Mouse (Mus musculus): ENCODE data around the gene Gm44579. TPM values are rescaled to one million over a fixed set of nuclear protein-coding genes. Genes with fewer than 3 reads are reported as not detected.

Gm44579 gene
- total RNA-seq, 2 experiments from 2014 or later, result not detected

GRCm38 (mm10) chr15:98144861-98145507, 75.8 kb downstream of the Gm44579 start:
- H3K4me3 ChIP-seq, result peak overlapping the region; percentile 88
- DNase-seq, result peak; percentile 75
- intact Hi-C loops (cut with DNase I), result loop anchor here (1.0 kb wide), 1 partner anchor 31 kb away; no protein-coding TSS in a partner anchor
- TF ChIP-seq CTCF (IDR thresholded peaks at IDR 0.05), result no peak
- H3K27ac ChIP-seq, result peak overlapping the region; percentile 99

GRCm38 (mm10) chr15:98142515-98142914, 78.3 kb downstream of the Gm44579 start:
- Histone ChIP-seq H3K4me3 (peak overlapping the region; percentile 9; the same call in 1 of the 2 replicates), H3K27ac (peak overlapping the region; percentile 86; the same call in 1 of the 2 replicates)
- intact Hi-C loops (cut with DNase I), result no loop called here
- no peak for DNase-seq
- TF ChIP-seq CTCF (IDR thresholded peaks at IDR 0.05), result no peak

- DNase-seq, result peak; percentile 50
- Histone ChIP-seq H3K4me3 (peak overlapping the region; percentile 38), H3K27ac (peak overlapping the region; percentile 86)
- TF ChIP-seq CTCF (IDR thresholded peaks at IDR 0.05), result no peak
- intact Hi-C loops (cut with DNase I), result no loop called here
These were observed 80.0 kb downstream of the Gm44579 start for GRCm38 (mm10) chr15:98140809-98141208.

GRCm38 (mm10) chr15:98139763-98140162, 81.0 kb downstream of the Gm44579 start:
- H3K27ac ChIP-seq, result peak overlapping the region; percentile 86
- DNase-seq, result no peak
- TF ChIP-seq CTCF (IDR thresholded peaks at IDR 0.05), result no peak
- H3K4me3 ChIP-seq, result no peak overlapping the region
- intact Hi-C loops (cut with DNase I), result no loop called here

- no peak overlapping the region for H3K27ac ChIP-seq
- no peak for TF ChIP-seq CTCF (IDR thresholded peaks at IDR 0.05)
- no peak overlapping the region for H3K4me3 ChIP-seq
- peak; percentile 20 for DNase-seq
- intact Hi-C loops (cut with DNase I), result no loop called here
These were observed 83.9 kb downstream of the Gm44579 start for GRCm38 (mm10) chr15:98136871-98137270.

Other genes with a start within 250 kb of the Gm44579 start
- 1 to 10 TPM; 1.1 to 1.5 TPM for gene Col2a1, start 216.3 kb downstream of the Gm44579 start, total RNA-seq (2021)
- 1,000 to 10,000 TPM; 2,669 to 2,908 TPM for gene Pfkm, start 128.4 kb downstream of the Gm44579 start, total RNA-seq (2021)
- 1 to 10 TPM; 7.4 to 8.5 TPM for gene Senp1, start 127.2 kb downstream of the Gm44579 start, total RNA-seq (2021)
- gene Asb8, start 55.4 kb downstream of the Gm44579 start, total RNA-seq (2021), result 100 to 1,000 TPM in 1 of 2 experiments, 10 to 100 TPM in 1; 97.8 to 124 TPM
- gene Ccdc184, start 53.8 kb downstream of the Gm44579 start, total RNA-seq (2021), result not detected
- gene Olfr288, start 25.4 kb downstream of the Gm44579 start, total RNA-seq (2021), result not detected
- gene Olfr287, start 79 bp upstream of the Gm44579 start, total RNA-seq (2021), result not detected
- not detected for gene Olfr286, start 13.5 kb upstream of the Gm44579 start, total RNA-seq (2021)
- gene H1fnt, start 36.3 kb upstream of the Gm44579 start, total RNA-seq (2021), result not detected
- gene Zfp641, start 75.2 kb upstream of the Gm44579 start, total RNA-seq (2021), result 10 to 100 TPM in 1 of 2 experiments, 1 to 10 TPM in 1; 10.0 to 11.8 TPM
- gene Olfr285, start 96.4 kb upstream of the Gm44579 start, total RNA-seq (2021), result not detected
- gene Olfr284, start 120.0 kb upstream of the Gm44579 start, total RNA-seq (2021), result not detected
- gene Olfr283, start 160.0 kb upstream of the Gm44579 start, total RNA-seq (2021), result not detected
- not detected for gene Olfr282, start 210.2 kb upstream of the Gm44579 start, total RNA-seq (2021)
- gene Olfr281, start 231.6 kb upstream of the Gm44579 start, total RNA-seq (2021), result not detected
- gene OR5BS1P, start 248.9 kb upstream of the Gm44579 start, total RNA-seq (2021), result not detected